Mouse (Mus musculus) megakaryocyte, embryonic 14.5 days (primary cell): ENCODE measurements around the gene Arhgef10l.

Source experiments
- FLI1 ChIP-seq: IDR thresholded peaks from 2 replicates; pipeline ENCODE4 v1.6.1; 2012; ENCODE audit warnings: low read length, inconsistent platforms, mixed read lengths
- GATA1 ChIP-seq: IDR thresholded peaks from 3 replicates; pipeline ENCODE4 v1.6.1; 2012; ENCODE audit warnings: mixed read lengths, low read length, inconsistent platforms, borderline replicate concordance

DNA sequence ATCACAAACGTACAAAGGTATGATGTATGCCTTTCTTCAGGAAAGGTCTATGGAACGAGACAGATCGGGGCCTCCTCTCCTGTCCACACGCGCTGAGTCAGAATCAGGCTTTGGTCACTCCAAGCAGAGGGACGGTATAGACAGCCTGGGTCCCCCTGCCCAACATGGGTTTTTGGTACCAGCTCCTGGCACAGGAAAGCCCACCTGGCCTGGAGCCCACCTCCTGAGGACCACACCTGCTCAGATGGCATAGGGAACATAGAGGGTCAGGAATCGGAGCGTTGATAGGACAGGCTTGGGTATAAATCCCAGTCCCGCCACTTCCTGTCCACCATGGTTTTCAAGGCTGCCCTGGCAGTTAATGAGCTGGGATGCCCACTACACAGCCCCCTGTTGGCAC, 145.1 kb downstream of the Arhgef10l start:
- TF ChIP-seq FLI1 (no peak), GATA1 (no peak)
